Mouse (Mus musculus): ENCODE results near the gene Dennd1c. TPM values are rescaled to one million over a fixed set of nuclear protein-coding genes. Genes with fewer than 3 reads are reported as not detected.

The Dennd1c gene
- polyA plus RNA-seq (2015; fragmentation: Nextera tagmentation; extraction: Ambion mirVana): 5.4 and 5.8 TPM in 2 replicates

- Histone ChIP-seq H3K9ac (ENCODE audit: low read length) (peak within 1 kb of the TSS; percentile 34; the same call in 1 of the 2 replicates), H3K27ac (ENCODE audit: low read length) (no peak within 1 kb of the TSS), H3K4me2 (ENCODE audit: low read depth, low read length) (no peak within 1 kb of the TSS), H3K4me1 (replicated peaks; ENCODE audit: control insufficient read depth, insufficient read depth, low read length) (no peaks in the 10 kb centered on the region), H3K36me3 (ENCODE audit: control insufficient read depth, insufficient read depth, low read length) (no peaks in the 10 kb centered on the region), H3K9me3 (ENCODE audit: control insufficient read depth, low read length) (no peaks in the 10 kb centered on the region), H3K27me3 (ENCODE audit: control insufficient read depth, insufficient read depth, low read depth, low read length) (no peaks in the 10 kb centered on the region), H3K4me3 (ENCODE audit: low read length) (no peak within 1 kb of the TSS)
- 29% methylated on average over 6 of the region's 6 CpGs for WGBS
- ATAC-seq (ENCODE audit: low read depth): peak; percentile 61
Observed at GRCm38 (mm10) chr17:57078336-57078735, at the start of gene Dennd1c. TSS of gene Dennd1c (minus strand) at chr17:57078514.

DNA sequence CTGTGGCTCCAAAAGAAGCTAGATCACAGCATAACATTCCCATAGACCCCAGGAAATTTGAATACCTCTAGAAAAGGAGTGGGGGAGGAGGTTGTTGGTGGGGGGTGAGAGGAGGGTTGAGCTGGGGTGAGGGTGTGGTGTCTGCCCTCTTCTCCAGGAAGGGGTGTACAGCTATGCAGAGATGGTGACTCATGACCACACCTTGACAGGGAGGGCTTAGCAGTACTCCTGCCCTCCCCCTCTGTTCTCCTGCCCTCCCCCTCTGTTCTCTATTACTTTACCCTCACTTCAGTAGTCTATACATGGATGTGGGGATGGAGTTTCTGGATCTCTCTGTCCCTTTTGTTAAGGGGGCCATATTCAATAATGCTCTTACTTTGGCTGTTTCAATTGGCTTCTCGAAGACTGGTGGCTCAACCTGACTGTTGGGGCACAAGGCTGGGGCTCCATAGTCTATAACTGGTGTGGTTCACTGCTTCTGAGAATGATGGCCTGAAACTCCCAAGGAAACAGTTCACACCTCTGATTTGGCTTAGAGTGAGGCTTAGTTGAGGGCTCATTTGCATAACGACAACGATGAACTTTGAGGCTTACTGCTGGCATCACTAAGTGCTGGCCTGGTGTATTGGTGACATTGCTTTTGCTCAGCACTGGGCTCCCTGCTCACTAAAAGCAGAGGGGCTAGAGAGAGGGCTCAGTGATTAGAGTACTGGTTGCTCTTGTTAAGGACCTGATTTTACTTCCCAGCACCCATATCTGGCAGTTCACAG lies 47.7 kb upstream of the Dennd1c start:
- Histone ChIP-seq H3K4me2 (ENCODE audit: low read depth, low read length) (no peak overlapping the region), H3K27ac (ENCODE audit: low read length) (no peak overlapping the region), H3K9ac (ENCODE audit: low read length) (no peak overlapping the region), H3K4me3 (ENCODE audit: low read length) (no peak overlapping the region), H3K4me1 (replicated peaks; ENCODE audit: control insufficient read depth, insufficient read depth, low read length) (no peaks in the 10 kb centered on the region), H3K36me3 (ENCODE audit: control insufficient read depth, insufficient read depth, low read length) (no peaks in the 10 kb centered on the region), H3K27me3 (ENCODE audit: control insufficient read depth, insufficient read depth, low read depth, low read length) (no peaks in the 10 kb centered on the region), H3K9me3 (ENCODE audit: control insufficient read depth, low read length) (no peaks in the 10 kb centered on the region)
- WGBS: 60% methylated on average over 3 of the region's 3 CpGs
- ATAC-seq (ENCODE audit: low read depth): no peak

GRCm38 (mm10) chr17:57124792-57125191 lies 46.5 kb upstream of the Dennd1c start:
- no peak overlapping the region for H3K4me2 ChIP-seq (ENCODE audit: low read depth, low read length)
- H3K27me3 ChIP-seq (ENCODE audit: control insufficient read depth, insufficient read depth, low read depth, low read length): no peaks in the 10 kb centered on the region
- no peak overlapping the region for H3K27ac ChIP-seq (ENCODE audit: low read length)
- H3K9ac ChIP-seq (ENCODE audit: low read length): no peak overlapping the region
- H3K4me3 ChIP-seq (ENCODE audit: low read length): no peak overlapping the region
- H3K4me1 ChIP-seq (replicated peaks; ENCODE audit: control insufficient read depth, insufficient read depth, low read length): no peaks in the 10 kb centered on the region
- H3K36me3 ChIP-seq (ENCODE audit: control insufficient read depth, insufficient read depth, low read length): no peaks in the 10 kb centered on the region
- 75% methylated on average over 4 of the region's 4 CpGs for WGBS
- ATAC-seq (ENCODE audit: low read depth): no peak
- no peaks in the 10 kb centered on the region for H3K9me3 ChIP-seq (ENCODE audit: control insufficient read depth, low read length)

DNA sequence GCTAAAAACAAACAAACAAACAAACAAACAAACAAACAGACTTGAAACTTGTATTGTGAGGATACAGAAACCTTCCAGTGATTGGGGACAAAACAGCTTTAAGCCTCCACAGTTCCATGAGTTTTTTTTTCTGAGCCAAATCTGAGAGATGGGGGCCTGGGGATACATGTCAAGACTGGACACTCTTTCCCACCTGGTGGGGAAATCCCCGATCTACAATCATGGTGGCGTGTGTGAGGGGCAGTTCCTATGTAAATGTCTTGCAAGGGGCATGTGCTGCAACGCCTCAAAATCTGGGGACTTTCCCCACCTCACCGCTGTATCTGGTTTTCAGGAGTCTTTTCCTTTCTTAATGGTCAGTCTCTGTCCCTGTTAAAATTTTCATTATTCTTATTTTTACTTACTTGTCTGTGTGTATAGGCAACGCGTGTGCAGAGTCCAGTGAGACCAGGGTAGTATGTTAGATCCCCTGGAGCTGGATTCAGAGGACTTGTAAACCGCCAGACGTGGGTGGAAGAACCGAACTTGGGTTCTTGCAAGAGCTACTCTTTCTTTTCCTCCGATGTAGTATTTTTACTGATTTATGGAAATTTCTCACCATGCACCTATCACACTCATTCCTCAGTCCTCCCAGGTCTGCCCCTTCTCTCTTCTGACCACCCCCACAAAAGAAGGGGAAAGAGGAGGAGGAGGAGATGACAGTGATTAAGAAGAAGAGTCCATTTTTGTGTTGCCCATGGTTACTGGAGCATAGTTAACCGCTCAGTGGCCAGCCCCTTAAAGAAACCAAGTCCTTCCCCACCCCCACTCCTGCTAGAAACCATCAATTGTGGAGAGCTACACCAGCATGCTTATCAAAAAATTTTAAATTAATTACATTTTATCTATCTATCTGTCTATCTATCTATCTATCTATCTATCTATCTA lies 45.1 kb upstream of the Dennd1c start:
- Histone ChIP-seq H3K9me3 (ENCODE audit: control insufficient read depth, low read length) (no peaks in the 10 kb centered on the region), H3K36me3 (ENCODE audit: control insufficient read depth, insufficient read depth, low read length) (no peaks in the 10 kb centered on the region), H3K4me3 (ENCODE audit: low read length) (no peak overlapping the region), H3K4me2 (ENCODE audit: low read depth, low read length) (no peak overlapping the region), H3K9ac (ENCODE audit: low read length) (no peak overlapping the region), H3K4me1 (replicated peaks; ENCODE audit: control insufficient read depth, insufficient read depth, low read length) (peaks cover 3% of the 10 kb centered on the region; the same call in 1 of the 2 replicates), H3K27me3 (ENCODE audit: control insufficient read depth, insufficient read depth, low read depth, low read length) (no peaks in the 10 kb centered on the region), H3K27ac (ENCODE audit: low read length) (no peak overlapping the region)
- ATAC-seq (ENCODE audit: low read depth): no peak
- WGBS: 83% methylated on average over 11 of the region's 11 CpGs

DNA sequence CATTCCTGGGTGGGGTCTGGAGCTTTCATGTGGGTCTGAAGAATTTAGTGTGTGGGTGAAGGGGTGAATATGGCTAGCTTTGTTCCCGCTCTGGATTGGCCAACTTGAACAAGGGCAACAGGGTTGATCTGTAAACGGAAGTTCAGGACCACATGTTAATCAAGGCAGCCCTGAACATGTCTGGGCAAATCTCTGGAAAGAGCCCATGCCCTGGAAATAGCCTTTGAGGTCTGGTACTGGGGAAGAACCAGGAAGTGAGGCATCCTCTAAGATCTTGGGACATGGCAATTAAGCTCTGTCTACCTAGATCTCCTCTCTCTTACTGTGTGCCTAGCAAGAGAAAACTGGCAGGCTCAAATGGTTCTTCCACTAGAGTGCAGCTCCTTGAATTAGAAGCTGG lies 43.5 kb upstream of the Dennd1c start:
- no peak for ATAC-seq (ENCODE audit: low read depth)
- WGBS: 66% methylated on average over 2 of the region's 2 CpGs
- H3K4me2 ChIP-seq (ENCODE audit: low read depth, low read length): no peak overlapping the region

DNA sequence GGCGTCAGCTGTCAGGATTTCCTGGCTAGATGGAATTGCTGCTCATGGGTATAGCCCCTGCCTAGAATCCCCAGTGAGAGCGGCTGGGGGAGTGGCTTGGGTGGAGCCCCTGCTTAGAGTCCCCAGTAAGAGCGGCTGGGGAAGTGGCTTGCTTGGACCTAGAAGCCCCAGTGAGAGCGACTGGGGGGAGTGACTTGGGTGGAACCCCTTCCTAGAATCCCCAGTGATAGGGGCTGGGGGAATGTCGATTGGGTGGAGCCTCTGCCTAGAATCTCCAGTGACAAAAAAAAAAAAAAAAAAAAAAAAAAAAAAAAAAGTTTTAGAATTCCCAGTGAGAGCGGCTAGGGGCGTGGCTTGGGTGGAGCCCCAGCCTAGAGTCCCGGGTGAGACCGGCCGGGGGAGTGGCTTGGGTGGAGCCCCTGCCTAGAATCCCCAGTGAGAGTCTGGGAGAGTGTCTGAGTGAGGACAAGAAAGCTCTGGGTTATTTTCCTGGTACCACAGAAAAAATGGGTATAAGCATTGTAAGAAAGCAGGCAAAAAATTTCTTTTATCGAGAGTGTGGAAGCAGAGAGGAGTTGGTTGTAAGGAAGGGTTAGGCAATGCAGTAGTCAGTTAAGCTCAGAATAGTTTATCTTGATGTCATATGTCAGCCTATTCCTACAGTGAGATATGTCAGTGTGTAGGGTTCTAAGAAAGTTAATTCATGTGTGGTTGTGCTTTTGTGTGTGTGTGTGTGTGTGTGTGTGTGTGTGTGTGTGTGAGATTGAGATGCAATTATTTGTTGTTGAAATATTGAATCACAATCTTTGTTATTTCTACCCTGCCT lies 40.4 kb upstream of the Dennd1c start:
- peak overlapping the region; percentile 34 for H3K4me2 ChIP-seq (ENCODE audit: low read depth, low read length)
- H3K36me3 ChIP-seq (ENCODE audit: control insufficient read depth, insufficient read depth, low read length): no peaks in the 10 kb centered on the region
- no peaks in the 10 kb centered on the region for H3K9me3 ChIP-seq (ENCODE audit: control insufficient read depth, low read length)
- H3K4me1 ChIP-seq (replicated peaks; ENCODE audit: control insufficient read depth, insufficient read depth, low read length): peaks cover 7% of the 10 kb centered on the region; the same call in 1 of the 2 replicates
- no peaks in the 10 kb centered on the region for H3K27me3 ChIP-seq (ENCODE audit: control insufficient read depth, insufficient read depth, low read depth, low read length)
- H3K4me3 ChIP-seq (ENCODE audit: low read length): peak overlapping the region; percentile 13
- no peak overlapping the region for H3K9ac ChIP-seq (ENCODE audit: low read length)
- no peak overlapping the region for H3K27ac ChIP-seq (ENCODE audit: low read length)
- peak; percentile 98 for ATAC-seq (ENCODE audit: low read depth)
- WGBS: 2% methylated on average over 11 of the region's 11 CpGs

More for the DNA sequence above, 43.5 kb upstream of the Dennd1c start:
- Histone ChIP-seq H3K27ac (ENCODE audit: low read length) (no peak overlapping the region), H3K4me1 (replicated peaks; ENCODE audit: control insufficient read depth, insufficient read depth, low read length) (peaks cover 7% of the 10 kb centered on the region; the same call in 1 of the 2 replicates), H3K27me3 (ENCODE audit: control insufficient read depth, insufficient read depth, low read depth, low read length) (no peaks in the 10 kb centered on the region), H3K4me3 (ENCODE audit: low read length) (no peak overlapping the region), H3K9me3 (ENCODE audit: control insufficient read depth, low read length) (no peaks in the 10 kb centered on the region), H3K9ac (ENCODE audit: low read length) (no peak overlapping the region), H3K36me3 (ENCODE audit: control insufficient read depth, insufficient read depth, low read length) (no peaks in the 10 kb centered on the region)

- peaks cover 7% of the 10 kb centered on the region; the same call in 1 of the 2 replicates for H3K4me1 ChIP-seq (replicated peaks; ENCODE audit: control insufficient read depth, insufficient read depth, low read length)
- WGBS: 66% methylated on average over 2 of the region's 2 CpGs
- no peaks in the 10 kb centered on the region for H3K9me3 ChIP-seq (ENCODE audit: control insufficient read depth, low read length)
- H3K27me3 ChIP-seq (ENCODE audit: control insufficient read depth, insufficient read depth, low read depth, low read length): no peaks in the 10 kb centered on the region
- no peaks in the 10 kb centered on the region for H3K36me3 ChIP-seq (ENCODE audit: control insufficient read depth, insufficient read depth, low read length)
- H3K4me3 ChIP-seq (ENCODE audit: low read length): no peak overlapping the region
- no peak overlapping the region for H3K4me2 ChIP-seq (ENCODE audit: low read depth, low read length)
- no peak overlapping the region for H3K27ac ChIP-seq (ENCODE audit: low read length)
- H3K9ac ChIP-seq (ENCODE audit: low read length): no peak overlapping the region
- ATAC-seq (ENCODE audit: low read depth): no peak
Observed at GRCm38 (mm10) chr17:57116801-57117200, 38.5 kb upstream of the Dennd1c start.

- WGBS: 68% methylated on average over 10 of the region's 10 CpGs
- no peak overlapping the region for H3K27ac ChIP-seq (ENCODE audit: low read length)
- no peaks in the 10 kb centered on the region for H3K4me1 ChIP-seq (replicated peaks; ENCODE audit: control insufficient read depth, insufficient read depth, low read length)
- H3K9me3 ChIP-seq (ENCODE audit: control insufficient read depth, low read length): no peaks in the 10 kb centered on the region
- H3K27me3 ChIP-seq (ENCODE audit: control insufficient read depth, insufficient read depth, low read depth, low read length): no peaks in the 10 kb centered on the region
- H3K36me3 ChIP-seq (ENCODE audit: control insufficient read depth, insufficient read depth, low read length): no peaks in the 10 kb centered on the region
- no peak overlapping the region for H3K9ac ChIP-seq (ENCODE audit: low read length)
- ATAC-seq (ENCODE audit: low read depth): no peak
- H3K4me2 ChIP-seq (ENCODE audit: low read depth, low read length): no peak overlapping the region
- no peak overlapping the region for H3K4me3 ChIP-seq (ENCODE audit: low read length)
Observed at GRCm38 (mm10) chr17:57112768-57113474, 34.6 kb upstream of the Dennd1c start.
